Comparison of ENCODE assay signal across 19 mouse cellular contexts in genomic region chr1:40504548-40504947, GRCm38 (mm10). TPM values are rescaled to one million over a fixed set of nuclear protein-coding genes. Genes with fewer than 3 reads are reported as not detected.
"Had no signal": no experiment of that assay in that cellular context is flagged by ENCODE, and none has a peak within 500 bp of the region (broad histone marks: within the 10 kb centered on the region; RNA-seq: fewer than 3 reads in every experiment).

No protein-coding gene starts in this region.

- H3K27me3 ChIP-seq: liver, embryonic 13.5 days had no signal

- DNase-seq: kidney, adult 18-20 months; kidney, postnatal 25 days; layer of hippocampus, postnatal 36 days; liver, embryonic 13.5 days; lung, adult 2 months; lung, postnatal 14 days; lung, postnatal 4 days; midbrain, embryonic 14.5 days; thymus, adult 2 months; thymus, postnatal 14 days; thymus, postnatal 4 days had no signal

- H3K36me3 ChIP-seq: liver, embryonic 13.5 days had no signal

- H3K27ac ChIP-seq: kidney, postnatal 0 days; layer of hippocampus, adult 2 months; left cerebral cortex, adult 2 months; liver, embryonic 13.5 days had no signal

- H3K9ac ChIP-seq: liver, embryonic 13.5 days had no signal

- H3K4me1 ChIP-seq: liver, embryonic 13.5 days had no signal

- H3K4me3 ChIP-seq: layer of hippocampus, adult 2 months; left cerebral cortex, adult 2 months; liver, embryonic 13.5 days had no signal

RNA-seq across cellular contexts. Expression of gene Il18rap, which starts 10.6 kb away (rescaled TPM):
- total RNA-seq: left cerebral cortex, postnatal 36 days had no signal
- polyA plus RNA-seq: testis, adult 2 months had no signal

RNA-seq across cellular contexts. Expression of gene Il18r1, which starts 39.2 kb away (rescaled TPM):
- total RNA-seq: layer of hippocampus, adult 2 months; layer of hippocampus, postnatal 36 days; left cerebral cortex, adult 2 months had no signal
- polyA plus RNA-seq: limb, embryonic 11.5 days; midbrain, embryonic 14.5 days; neural tube, embryonic 11.5 days; neural tube, embryonic 14.5 days had no signal
